Comparison of ENCODE assay signal across 15 mouse cellular contexts in the genomic region with DNA sequence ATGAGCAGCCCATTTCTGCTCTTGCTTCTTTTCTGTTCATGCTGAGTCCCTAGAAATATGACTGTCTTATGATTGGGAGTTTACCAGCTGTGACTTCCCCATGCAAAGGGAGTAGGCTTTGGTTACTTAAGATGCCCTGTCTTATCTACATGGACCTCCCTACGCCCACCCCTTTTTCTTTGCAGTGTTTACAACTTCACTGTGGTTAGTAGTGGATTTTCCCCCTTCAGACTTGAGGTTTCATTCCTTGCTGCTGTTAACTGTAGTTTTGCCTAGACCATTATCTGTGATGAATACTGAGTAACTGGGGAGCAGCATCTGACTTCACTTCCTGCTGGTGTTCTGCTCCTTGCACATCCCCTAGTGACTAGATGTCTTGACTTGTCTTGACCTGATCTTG.
"Had no signal": no experiment of that assay in that cellular context is flagged by ENCODE, and none has a peak within 500 bp of the region (broad histone marks: within the 10 kb centered on the region; RNA-seq: fewer than 3 reads in every experiment).

No protein-coding gene starts in this region.

- DNase-seq: kidney, adult 2 months; kidney, postnatal 25 days; layer of hippocampus, postnatal 36 days; liver; liver, embryonic 13.5 days; liver, postnatal 0 days; lung, postnatal 14 days; retina, postnatal 1 day; right cerebral cortex, postnatal 14 days had no signal

- H3K27ac ChIP-seq: limb, embryonic 12.5 days; liver, embryonic 13.5 days; lung, embryonic 15.5 days; macrophage; midbrain, embryonic 10.5 days; neural tube, embryonic 13.5 days had no signal

- H3K4me2 ChIP-seq: limb, embryonic 12.5 days; liver, embryonic 13.5 days; lung, embryonic 15.5 days; neural tube, embryonic 13.5 days had no signal

- H3K9ac ChIP-seq: limb, embryonic 12.5 days; liver, embryonic 13.5 days; liver, postnatal 0 days; lung, embryonic 15.5 days; neural tube, embryonic 13.5 days had no signal

- H3K27me3 ChIP-seq: limb, embryonic 12.5 days; liver, embryonic 13.5 days; lung, embryonic 15.5 days; neural tube, embryonic 13.5 days had no signal

- H3K36me3 ChIP-seq: limb, embryonic 12.5 days; liver, embryonic 13.5 days; lung, embryonic 15.5 days; midbrain, embryonic 10.5 days; neural tube, embryonic 13.5 days had no signal

- H3K4me3 ChIP-seq: limb, embryonic 12.5 days; liver, embryonic 13.5 days; lung, embryonic 15.5 days; midbrain, embryonic 10.5 days; neural tube, embryonic 13.5 days had no signal

- H3K9me3 ChIP-seq: limb, embryonic 12.5 days; liver, embryonic 13.5 days; lung, embryonic 15.5 days; midbrain, embryonic 10.5 days; neural tube, embryonic 13.5 days had no signal

- ATAC-seq: liver, postnatal 0 days; midbrain, embryonic 16.5 days had no signal

- H3K4me1 ChIP-seq: liver, embryonic 13.5 days; lung, embryonic 15.5 days; midbrain, embryonic 10.5 days; neural tube, embryonic 13.5 days had no signal
